Mouse (Mus musculus) erythroblast, embryonic 14.5 days (primary cell): Measurements from ENCODE around the gene Tfam. TPM values are rescaled to one million over a fixed set of nuclear protein-coding genes. Genes with fewer than 3 reads are reported as not detected.

Source experiments
- H3K27me3 ChIP-seq: 2 replicates; pipeline ENCODE4 v1.6.1; 2012; ENCODE audit warnings: inconsistent platforms; ENCODE audit not compliant: control insufficient read depth
- H3K36me3 ChIP-seq: 2 replicates; pipeline ENCODE4 v1.6.1; 2012; ENCODE audit warnings: mild to moderate bottlenecking, inconsistent platforms; ENCODE audit not compliant: control insufficient read depth
- H3K4me1 ChIP-seq: 2 replicates; pipeline ENCODE4 v1.6.1; 2012; ENCODE audit warnings: inconsistent platforms; ENCODE audit not compliant: control insufficient read depth
- H3K4me3 ChIP-seq: replicated peaks from 2 replicates; pipeline ENCODE3; 2012; ENCODE audit warnings: moderate library complexity, mild to moderate bottlenecking, inconsistent platforms
- H3K9me3 ChIP-seq: 2 replicates; pipeline ENCODE4 v1.6.1; 2012; ENCODE audit warnings: low read length, inconsistent platforms, mixed read lengths; ENCODE audit not compliant: control insufficient read depth
- GATA1 ChIP-seq: IDR thresholded peaks from 2 replicates; pipeline ENCODE4 v1.6.1; 2012; ENCODE audit warnings: low read length, inconsistent platforms, mixed read lengths
- TAL1 ChIP-seq: IDR thresholded peaks from 3 replicates; pipeline ENCODE4 v1.6.1; 2012; ENCODE audit warnings: low read length, inconsistent platforms, mixed read lengths
- polyA plus RNA-seq: library from polyadenylated mRNA; stranded (reverse); fragments of >175 nt; gene quantifications from 2 replicates; pipeline ENCODE4 v1.2.3, GENCODE M21; 2012

Tfam gene
- polyA plus RNA-seq, 1 experiment: 0.28 TPM

- TF ChIP-seq GATA1 (no peak), TAL1 (no peak)
- Histone ChIP-seq H3K36me3 (no peaks in the 10 kb centered on the region), H3K4me3 (no peak overlapping the region), H3K9me3 (no peaks in the 10 kb centered on the region), H3K27me3 (no peaks in the 10 kb centered on the region), H3K4me1 (no peaks in the 10 kb centered on the region)
Measured at GRCm38 (mm10) chr10:71258943-71259342, 20.9 kb upstream of the Tfam start.

GRCm38 (mm10) chr10:71258516-71258915 is 20.4 kb upstream of the Tfam start:
- Histone ChIP-seq H3K9me3 (no peaks in the 10 kb centered on the region), H3K36me3 (no peaks in the 10 kb centered on the region), H3K4me1 (no peaks in the 10 kb centered on the region), H3K4me3 (no peak overlapping the region), H3K27me3 (no peaks in the 10 kb centered on the region)
- no peak for TF ChIP-seq TAL1
- no peak for TF ChIP-seq GATA1

GRCm38 (mm10) chr10:71253147-71253546 is 15.1 kb upstream of the Tfam start:
- no peak for TF ChIP-seq GATA1
- TF ChIP-seq TAL1: no peak
- H3K27me3 ChIP-seq: no peaks in the 10 kb centered on the region
- no peaks in the 10 kb centered on the region for H3K36me3 ChIP-seq
- H3K4me1 ChIP-seq: no peaks in the 10 kb centered on the region
- H3K9me3 ChIP-seq: no peaks in the 10 kb centered on the region
- no peak overlapping the region for H3K4me3 ChIP-seq

DNA sequence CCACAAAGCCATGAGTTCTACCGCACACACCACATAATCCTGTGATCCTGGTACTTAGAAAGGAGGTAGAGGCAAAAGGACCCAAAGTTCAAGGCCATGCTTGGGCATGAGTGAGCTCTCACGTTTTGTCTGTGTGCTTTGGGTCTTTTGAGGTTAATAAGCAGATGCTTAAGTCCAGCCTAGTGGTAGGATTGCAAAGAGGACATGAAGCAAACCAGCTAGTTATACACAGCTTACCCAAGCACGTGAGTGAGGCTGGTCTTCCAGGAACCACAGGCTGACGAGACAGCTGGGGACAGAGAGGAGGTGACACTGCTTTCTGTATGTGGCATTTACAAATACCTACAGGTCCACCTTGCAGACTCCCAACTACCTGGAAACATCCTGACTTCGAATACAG is 14.3 kb upstream of the Tfam start:
- Histone ChIP-seq H3K9me3 (no peaks in the 10 kb centered on the region), H3K27me3 (no peaks in the 10 kb centered on the region), H3K4me1 (no peaks in the 10 kb centered on the region), H3K4me3 (no peak overlapping the region), H3K36me3 (no peaks in the 10 kb centered on the region)
- TF ChIP-seq GATA1 (no peak), TAL1 (no peak)

GRCm38 (mm10) chr10:71251846-71252245 is 13.8 kb upstream of the Tfam start:
- Histone ChIP-seq H3K4me3 (no peak overlapping the region), H3K36me3 (no peaks in the 10 kb centered on the region), H3K4me1 (no peaks in the 10 kb centered on the region), H3K27me3 (no peaks in the 10 kb centered on the region), H3K9me3 (no peaks in the 10 kb centered on the region)
- TF ChIP-seq TAL1 (no peak), GATA1 (no peak)

GRCm38 (mm10) chr10:71251256-71251655 is 13.2 kb upstream of the Tfam start:
- no peaks in the 10 kb centered on the region for H3K36me3 ChIP-seq
- H3K4me3 ChIP-seq: no peak overlapping the region
- no peaks in the 10 kb centered on the region for H3K9me3 ChIP-seq
- H3K4me1 ChIP-seq: no peaks in the 10 kb centered on the region
- TF ChIP-seq GATA1: no peak
- no peak for TF ChIP-seq TAL1
- H3K27me3 ChIP-seq: no peaks in the 10 kb centered on the region

DNA sequence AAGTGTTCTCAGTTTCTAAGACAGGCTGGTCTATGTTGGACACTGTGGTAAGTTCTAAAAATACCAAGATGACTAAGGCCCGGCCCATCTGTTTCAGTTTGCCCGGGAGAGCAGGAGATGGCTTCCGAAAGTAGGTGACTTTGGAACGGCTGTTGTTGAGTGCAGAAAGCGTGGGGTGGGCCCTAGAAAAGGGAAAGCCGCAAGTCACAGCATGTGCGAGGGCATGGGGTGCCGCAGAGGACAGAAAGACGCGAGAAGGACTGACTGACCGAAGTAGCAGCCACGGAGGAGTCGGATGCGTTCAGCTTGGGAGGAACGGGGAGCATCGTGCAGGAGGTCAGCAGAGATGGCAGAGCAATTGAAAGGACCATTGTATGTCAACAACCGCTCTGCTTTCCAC is 12.4 kb upstream of the Tfam start:
- no peaks in the 10 kb centered on the region for H3K27me3 ChIP-seq
- no peak for TF ChIP-seq GATA1
- no peaks in the 10 kb centered on the region for H3K9me3 ChIP-seq
- H3K36me3 ChIP-seq: no peaks in the 10 kb centered on the region
- no peak overlapping the region for H3K4me3 ChIP-seq
- no peaks in the 10 kb centered on the region for H3K4me1 ChIP-seq

- Histone ChIP-seq H3K27me3 (no peaks in the 10 kb centered on the region), H3K4me1 (no peaks in the 10 kb centered on the region), H3K4me3 (no peak overlapping the region), H3K36me3 (no peaks in the 10 kb centered on the region), H3K9me3 (no peaks in the 10 kb centered on the region)
- TF ChIP-seq TAL1 (no peak), GATA1 (no peak)
Measured at GRCm38 (mm10) chr10:71249086-71249880, 11.2 kb upstream of the Tfam start.

- no peak for TF ChIP-seq TAL1
- no peak for TF ChIP-seq GATA1
- no peaks in the 10 kb centered on the region for H3K27me3 ChIP-seq
Measured at GRCm38 (mm10) chr10:71246956-71247355, 8.9 kb upstream of the Tfam start.

More at GRCm38 (mm10) chr10:71246956-71247355, 8.9 kb upstream of the Tfam start:
- Histone ChIP-seq H3K36me3 (no peaks in the 10 kb centered on the region), H3K4me3 (no peak overlapping the region), H3K9me3 (no peaks in the 10 kb centered on the region), H3K4me1 (no peaks in the 10 kb centered on the region)
